Mouse (Mus musculus) layer of hippocampus, adult 18-20 months (tissue): ENCODE results near the gene Exoc2. TPM values are rescaled to one million over a fixed set of nuclear protein-coding genes. Genes with fewer than 3 reads are reported as not detected.
A peak's percentile ranks its signal among the peaks of the same experiment; 100 is the strongest.

Experiments
- DNase-seq, 2 experiments: peaks; one replicate each; pipeline ENCODE4 v3.0.0; 2022; ENCODE audit warnings: low spot score in 2 of 2
- total RNA-seq, 2 experiments: library from RNA; stranded (reverse); gene quantifications; 2 replicates each; pipeline ENCODE4 v1.2.3; 2021

The Exoc2 gene
- total RNA-seq, 2 experiments from 2014 or later = 34.7 to 37.3 TPM

DNA sequence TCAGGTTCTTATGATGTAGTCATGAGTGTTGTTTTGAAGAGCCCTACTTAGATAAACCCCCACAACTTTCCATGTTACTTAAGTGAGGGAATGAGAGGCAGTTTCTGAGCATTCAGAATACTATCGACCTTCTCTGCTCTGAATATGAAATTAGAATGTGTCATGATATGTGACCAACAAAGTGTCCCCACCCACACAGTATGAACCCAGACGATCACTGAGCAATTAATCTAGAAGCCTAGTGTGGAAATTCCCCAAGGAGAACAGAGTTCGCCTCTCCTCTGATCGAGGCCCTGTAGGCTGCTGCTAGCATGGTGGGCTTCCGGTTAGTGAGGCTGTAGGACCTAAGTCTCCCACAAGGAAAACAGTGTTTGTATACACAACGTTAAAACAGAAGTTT is 142.5 kb downstream of the Exoc2 start:
- DNase-seq = no peak

DNA sequence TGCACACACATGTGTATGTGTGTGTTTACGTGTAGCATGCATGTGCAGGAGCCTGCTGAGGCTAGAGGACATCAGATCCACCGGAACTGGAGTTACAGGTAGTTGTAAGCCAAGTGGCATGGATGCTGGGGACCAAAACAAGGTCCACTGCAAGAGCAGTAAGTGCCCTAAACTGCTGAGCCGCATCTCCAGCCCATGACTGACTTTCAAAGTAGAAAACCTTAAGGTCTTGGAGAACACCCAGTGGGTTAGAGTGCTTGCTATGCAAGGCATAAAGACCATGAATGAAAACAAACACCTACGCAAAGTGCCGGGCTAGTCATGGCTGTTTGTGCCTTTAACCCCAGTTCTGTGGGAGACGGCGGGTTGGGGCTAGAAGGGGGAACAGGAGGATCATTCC is 147.4 kb downstream of the Exoc2 start:
- no peak for DNase-seq

DNA sequence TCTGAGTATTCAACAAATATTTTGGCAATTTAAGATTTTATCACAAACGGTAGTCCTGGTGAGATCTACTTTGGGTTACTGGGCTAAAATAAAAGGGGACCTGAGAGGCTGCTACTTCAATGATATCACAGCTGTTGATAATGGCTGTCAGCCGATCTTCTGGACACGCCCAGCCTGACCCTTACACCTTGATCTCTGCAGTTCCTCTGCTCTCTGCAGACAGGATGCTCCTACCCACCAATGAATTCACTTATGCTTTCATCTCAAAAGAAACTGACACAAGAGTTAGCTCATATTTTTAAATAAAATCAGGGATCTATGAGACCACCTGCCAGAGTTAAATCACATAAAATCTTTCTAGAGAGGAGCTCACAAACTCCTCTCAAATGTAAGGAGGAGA is 149.0 kb downstream of the Exoc2 start:
- DNase-seq = no peak

- DNase-seq = no peak
These were observed 153.3 kb downstream of the Exoc2 start for GRCm38 (mm10) chr13:30820555-30820954.

- DNase-seq = no peak
These were observed 154.0 kb downstream of the Exoc2 start for GRCm38 (mm10) chr13:30819891-30820290.

DNA sequence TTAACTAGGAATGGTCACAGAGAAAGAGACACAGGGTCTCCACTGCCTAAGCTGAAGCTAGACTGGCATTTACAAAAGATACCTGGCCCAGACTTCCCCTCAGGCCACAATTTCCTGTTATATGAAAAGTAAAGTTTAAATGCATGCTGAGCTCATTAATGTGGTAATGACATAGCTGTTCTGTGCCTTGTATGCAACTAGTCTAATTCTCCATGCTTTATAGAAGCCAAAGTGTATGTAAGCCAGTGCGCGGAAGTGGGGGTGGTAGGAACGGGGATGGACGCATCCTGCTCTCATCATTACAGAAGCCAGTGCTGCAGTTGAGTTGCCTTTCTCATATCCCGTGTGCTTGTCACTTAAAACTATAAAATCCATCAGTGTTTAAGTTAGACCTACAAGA is 156.5 kb downstream of the Exoc2 start:
- no peak for DNase-seq

DNA sequence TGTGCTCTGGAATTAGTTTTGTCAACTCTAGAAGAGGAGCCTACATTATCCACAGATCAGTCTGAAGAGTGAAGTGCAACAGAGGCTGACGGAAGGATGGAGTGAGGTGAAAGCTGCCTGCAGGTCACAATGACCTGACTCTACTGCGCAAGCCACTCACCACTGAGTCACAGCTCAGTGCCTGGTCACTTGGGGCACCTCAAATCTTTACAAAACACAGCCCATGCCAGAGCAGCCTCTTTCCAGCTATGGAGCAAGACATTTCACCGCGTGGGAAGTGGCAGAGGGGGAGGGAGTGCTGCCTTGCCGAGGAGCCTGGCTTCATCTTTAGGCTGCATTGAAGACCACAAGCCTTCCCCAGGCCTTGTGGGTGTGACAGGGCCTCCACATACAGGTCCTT is 159.6 kb downstream of the Exoc2 start:
- no peak for DNase-seq

DNA sequence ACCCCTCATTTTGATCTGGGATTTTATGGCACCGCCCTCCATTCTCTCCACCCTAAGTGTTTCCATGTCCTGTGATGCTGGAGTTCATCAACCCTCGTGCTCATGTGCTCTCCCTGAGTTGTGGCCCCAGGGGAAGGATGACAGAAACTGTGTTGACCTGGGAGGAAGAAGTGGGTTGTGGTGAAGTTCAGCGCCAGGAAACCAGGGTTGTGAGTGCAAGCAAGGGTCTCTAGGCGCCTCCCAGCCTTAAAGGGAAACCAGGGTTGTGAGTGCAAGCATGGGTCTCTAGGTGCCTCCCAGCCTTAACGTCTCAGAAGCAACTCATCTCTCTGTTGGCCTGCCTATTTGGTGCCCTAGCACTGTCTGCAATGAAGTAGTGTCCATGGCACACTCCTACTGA is 160.4 kb downstream of the Exoc2 start:
- DNase-seq = no peak

GRCm38 (mm10) chr13:30809240-30809639 is 164.7 kb downstream of the Exoc2 start:
- DNase-seq = no peak

GRCm38 (mm10) chr13:30802336-30802955 is 171.4 kb downstream of the Exoc2 start:
- DNase-seq = no peak

GRCm38 (mm10) chr13:30801886-30802285 is 172.0 kb downstream of the Exoc2 start:
- no peak for DNase-seq

- no peak for DNase-seq
These were observed 177.9 kb downstream of the Exoc2 start for GRCm38 (mm10) chr13:30795960-30796359.

GRCm38 (mm10) chr13:30793616-30794015 is 180.3 kb downstream of the Exoc2 start:
- no peak for DNase-seq

DNA sequence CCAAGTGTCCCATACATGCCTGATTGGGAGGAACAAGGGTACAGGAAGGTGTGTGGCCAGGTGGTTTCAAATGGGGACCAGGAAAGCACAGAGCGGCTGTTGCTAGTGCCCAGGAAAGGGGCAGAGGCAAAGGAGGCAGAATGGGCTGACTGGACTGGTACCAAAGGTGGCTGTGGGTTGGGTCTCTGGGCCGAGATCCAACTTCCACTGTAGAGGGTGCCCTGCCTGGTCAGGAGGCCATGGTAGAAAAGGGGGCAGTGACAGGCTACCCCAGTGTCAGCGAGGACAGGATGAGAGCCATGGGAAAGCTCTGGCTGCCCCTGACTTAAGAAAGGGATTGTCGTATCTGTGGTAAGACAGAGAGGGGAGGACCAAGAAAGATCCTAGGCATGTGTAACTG is 180.7 kb downstream of the Exoc2 start:
- no peak for DNase-seq

DNA sequence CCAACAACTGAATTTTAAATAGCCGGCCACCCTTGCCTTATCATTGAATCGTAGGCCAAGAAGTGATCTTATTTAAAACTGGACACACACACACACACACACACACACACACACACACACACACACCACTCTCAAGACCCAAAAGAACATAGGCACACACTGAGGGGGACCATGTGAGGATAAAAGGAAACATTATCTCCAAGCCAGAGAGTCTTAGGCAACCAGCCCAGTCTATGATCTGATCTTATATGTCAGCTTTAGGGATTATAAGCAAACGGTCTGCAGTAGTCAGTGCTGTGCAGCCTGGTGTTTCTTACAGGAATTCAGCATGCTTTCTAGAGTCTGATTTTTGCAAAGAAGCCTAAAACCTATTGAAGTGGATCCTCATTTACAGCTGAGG is 181.2 kb downstream of the Exoc2 start:
- no peak for DNase-seq

- DNase-seq = no peak
These were observed 181.6 kb downstream of the Exoc2 start for GRCm38 (mm10) chr13:30792308-30792707.

GRCm38 (mm10) chr13:30790016-30790415 is 183.9 kb downstream of the Exoc2 start:
- no peak for DNase-seq

DNA sequence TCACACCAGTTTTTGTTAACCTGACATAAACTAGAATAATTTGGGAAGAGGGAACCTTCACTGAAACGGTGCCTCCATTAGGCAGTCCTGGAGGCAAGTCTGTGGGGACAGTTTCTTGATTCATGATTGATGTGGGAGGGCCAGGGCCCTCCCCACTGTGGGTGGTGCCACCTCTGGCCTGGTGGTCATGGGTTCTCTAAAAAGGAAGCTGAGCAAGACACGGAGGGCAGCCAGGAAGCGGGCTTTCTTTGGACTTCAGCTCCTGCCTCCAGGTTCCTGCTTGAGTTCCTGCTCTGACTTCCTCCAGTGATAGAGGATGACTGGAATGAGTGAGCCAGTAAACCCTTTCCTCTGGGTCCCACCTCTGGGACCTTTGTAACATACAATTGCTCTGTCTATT is 185.5 kb downstream of the Exoc2 start:
- DNase-seq = no peak

- DNase-seq = no peak
These were observed 185.9 kb downstream of the Exoc2 start for GRCm38 (mm10) chr13:30787960-30788359.

DNA sequence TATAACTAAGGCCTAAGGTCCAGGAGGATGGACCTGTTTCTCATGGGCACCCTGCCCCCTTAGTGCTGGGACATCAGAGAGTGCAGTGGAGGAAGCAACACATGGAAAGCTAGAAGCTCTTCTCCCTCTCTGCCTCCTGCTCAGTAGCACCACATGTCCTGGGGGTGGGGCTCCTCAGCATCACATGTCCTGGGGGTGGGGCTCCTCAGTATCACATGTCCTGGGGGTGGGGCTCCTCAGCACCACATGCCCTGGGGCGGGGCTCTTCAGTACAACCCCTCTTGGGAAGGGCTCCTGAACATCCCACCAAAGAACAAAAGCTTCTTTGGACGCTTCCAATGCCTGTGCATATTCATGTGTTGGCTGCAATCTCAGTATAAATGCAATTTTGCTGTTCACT is 186.3 kb downstream of the Exoc2 start:
- no peak for DNase-seq

DNA sequence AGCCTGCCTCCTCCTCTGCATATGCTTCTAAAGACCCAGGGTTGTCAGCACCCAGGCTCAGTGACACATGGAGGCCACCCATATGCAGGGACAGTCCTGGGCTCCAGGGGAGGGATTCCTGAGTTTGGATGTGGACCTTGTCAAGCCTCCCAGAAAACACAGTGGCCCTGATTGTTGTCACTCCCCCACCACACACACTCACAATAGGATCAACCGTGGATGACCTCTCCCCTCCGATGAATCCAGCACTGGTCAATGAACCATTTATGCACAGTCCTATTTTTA is 186.9 kb downstream of the Exoc2 start:
- DNase-seq = no peak

DNA sequence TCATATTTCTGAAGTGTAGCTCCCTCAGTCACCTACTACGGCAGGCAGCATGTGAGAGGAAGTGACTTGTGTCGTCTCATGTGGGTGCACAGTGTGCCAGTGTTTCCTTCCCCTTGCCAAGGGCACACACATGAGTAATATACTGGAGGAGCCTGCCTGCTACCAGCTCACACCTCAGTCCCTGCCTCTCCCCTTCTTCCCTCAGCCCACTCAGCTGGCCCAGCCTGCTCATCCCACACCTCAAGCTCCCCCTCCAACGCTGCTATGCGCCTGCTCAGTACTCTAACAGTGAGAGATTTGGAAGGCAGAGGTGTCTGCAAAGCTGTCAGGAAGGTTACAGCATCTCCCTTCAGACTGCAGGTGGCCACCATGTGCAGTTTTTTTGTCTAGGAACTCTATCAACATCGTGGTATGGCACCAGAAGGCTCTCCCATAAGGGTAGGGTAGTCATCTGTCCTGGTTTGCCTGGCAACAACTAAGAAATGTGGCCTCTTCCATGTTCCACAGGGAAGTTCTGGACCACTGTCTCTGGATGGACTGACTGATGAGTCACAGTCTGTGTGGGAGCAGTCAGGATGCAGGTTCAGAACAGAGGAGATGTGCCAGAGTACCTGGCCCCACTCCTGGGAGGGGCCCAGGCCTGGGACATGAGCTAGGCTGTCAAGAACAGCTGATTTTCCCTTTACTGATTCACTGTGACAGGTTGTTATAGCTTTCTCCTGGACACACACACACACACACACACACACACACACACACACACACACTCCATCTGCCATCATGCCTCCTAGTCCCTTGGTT is 187.5 kb downstream of the Exoc2 start:
- peak; percentile 58 to 68 for DNase-seq

DNA sequence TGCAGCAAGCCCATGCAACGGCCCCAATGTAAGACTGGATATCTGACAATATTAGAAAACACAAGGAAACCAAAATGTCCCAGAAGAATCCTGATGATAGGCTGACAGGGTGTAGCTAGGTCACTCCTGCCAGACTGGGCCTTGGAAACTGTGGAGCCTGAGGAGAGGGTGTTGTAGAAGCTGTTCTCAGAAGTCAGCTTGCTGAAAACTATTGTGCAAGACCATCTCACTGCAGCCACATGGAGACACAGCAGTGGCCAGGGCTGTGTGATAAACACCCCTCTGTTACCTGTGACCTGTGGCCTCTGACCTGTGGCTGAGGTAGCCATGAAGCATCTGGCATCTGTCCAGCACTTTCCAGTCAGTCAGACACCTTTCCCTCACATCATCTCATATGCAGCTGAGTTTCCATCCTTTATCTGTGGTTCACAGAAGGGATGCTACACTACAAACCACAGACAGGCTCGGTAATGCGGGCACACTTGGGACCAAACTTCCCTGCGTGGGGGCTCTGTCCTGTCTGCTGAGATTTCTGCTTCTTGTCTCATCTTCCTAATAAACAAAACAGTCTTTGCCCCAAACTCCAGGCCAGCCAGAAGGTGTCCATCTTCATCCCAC is 188.4 kb downstream of the Exoc2 start:
- no peak for DNase-seq
